Mouse (Mus musculus): ENCODE measurements at regions not wholly inside any gene's neighbourhood (a gene's known extent, or its start where the extent isn't known, plus 50 kb on each side); places are given as distances from the start of the nearest gene placed in this dataset.

- H3K27ac ChIP-seq (replicated peaks), result no peak overlapping the region
- ATAC-seq (ENCODE audit: low FRiP score, low TSS enrichment) (no peak), DNase-seq (ENCODE audit: low spot score) (no peak)
- H3K4me3 ChIP-seq (ENCODE audit: low read depth, low read length), result no peak overlapping the region
- TF ChIP-seq EP300 (optimal IDR thresholded peaks at IDR 0.05) (no peak), CTCF (IDR thresholded peaks at IDR 0.05; ENCODE audit: low read depth) (no peak)
- no peaks in the 10 kb centered on the region for H3K36me3 ChIP-seq (ENCODE audit: control insufficient read depth, insufficient read depth, low read length)
- H3K4me2 ChIP-seq (replicated peaks; ENCODE audit: low read depth), result no peak overlapping the region
- WGBS, result 78% methylated on average over 2 of the region's 2 CpGs
- no peaks in the 10 kb centered on the region for H3K4me1 ChIP-seq (replicated peaks; ENCODE audit: control insufficient read depth, insufficient read depth)
- no peak overlapping the region for H3K9ac ChIP-seq (ENCODE audit: low read length)
- no peaks in the 10 kb centered on the region for H3K27me3 ChIP-seq (ENCODE audit: control insufficient read depth, insufficient read depth, low read length)
- no peaks in the 10 kb centered on the region for H3K9me3 ChIP-seq (ENCODE audit: control insufficient read depth, low read length)
These were observed 152.8 kb downstream of the Suds3 start for GRCm38 (mm10) chr5:116963106-116963505.

- ATAC-seq (ENCODE audit: low FRiP score, low TSS enrichment) (no peak), DNase-seq (ENCODE audit: low spot score) (no peak)
- no peaks in the 10 kb centered on the region for H3K27me3 ChIP-seq (ENCODE audit: control insufficient read depth, insufficient read depth, low read length)
- H3K9me3 ChIP-seq (ENCODE audit: control insufficient read depth, low read length), result no peaks in the 10 kb centered on the region
- no peak overlapping the region for H3K4me3 ChIP-seq (ENCODE audit: low read depth, low read length)
- H3K27ac ChIP-seq (replicated peaks), result no peak overlapping the region
- TF ChIP-seq EP300 (optimal IDR thresholded peaks at IDR 0.05), result no peak
- no peak overlapping the region for H3K9ac ChIP-seq (ENCODE audit: low read length)
- H3K4me1 ChIP-seq (replicated peaks; ENCODE audit: control insufficient read depth, insufficient read depth), result no peaks in the 10 kb centered on the region
- no peaks in the 10 kb centered on the region for H3K36me3 ChIP-seq (ENCODE audit: control insufficient read depth, insufficient read depth, low read length)
- no peak overlapping the region for H3K4me2 ChIP-seq (replicated peaks; ENCODE audit: low read depth)
- 64% methylated on average over 8 of the region's 8 CpGs for WGBS
These were observed 155.9 kb downstream of the Suds3 start for GRCm38 (mm10) chr5:116960041-116960440.

- H3K4me1 ChIP-seq (replicated peaks; ENCODE audit: control insufficient read depth, insufficient read depth), result no peaks in the 10 kb centered on the region
- no peak overlapping the region for H3K27ac ChIP-seq (replicated peaks)
- ATAC-seq (ENCODE audit: low FRiP score, low TSS enrichment), result no peak
- DNase-seq (ENCODE audit: low spot score), result no peak
- H3K36me3 ChIP-seq (ENCODE audit: control insufficient read depth, insufficient read depth, low read length), result no peaks in the 10 kb centered on the region
- WGBS, result 59% methylated on average over 5 of the region's 5 CpGs
- H3K9me3 ChIP-seq (ENCODE audit: control insufficient read depth, low read length), result no peaks in the 10 kb centered on the region
- H3K4me2 ChIP-seq (replicated peaks; ENCODE audit: low read depth), result no peak overlapping the region
- H3K9ac ChIP-seq (ENCODE audit: low read length), result no peak overlapping the region
- H3K4me3 ChIP-seq (ENCODE audit: low read depth, low read length), result no peak overlapping the region
- no peaks in the 10 kb centered on the region for H3K27me3 ChIP-seq (ENCODE audit: control insufficient read depth, insufficient read depth, low read length)
- TF ChIP-seq CTCF (IDR thresholded peaks at IDR 0.05; ENCODE audit: low read depth) (no peak), EP300 (optimal IDR thresholded peaks at IDR 0.05) (no peak)
These were observed 157.8 kb downstream of the Suds3 start for GRCm38 (mm10) chr5:116958141-116958540.

- WGBS, result 78% methylated on average over 13 of the region's 13 CpGs
- H3K36me3 ChIP-seq (ENCODE audit: control insufficient read depth, insufficient read depth, low read length), result no peaks in the 10 kb centered on the region
- DNase-seq (ENCODE audit: low spot score) (no peak), ATAC-seq (ENCODE audit: low FRiP score, low TSS enrichment) (no peak)
- no peak overlapping the region for H3K4me3 ChIP-seq (ENCODE audit: low read depth, low read length)
- H3K4me1 ChIP-seq (replicated peaks; ENCODE audit: control insufficient read depth, insufficient read depth), result no peaks in the 10 kb centered on the region
- no peak overlapping the region for H3K9ac ChIP-seq (ENCODE audit: low read length)
- no peaks in the 10 kb centered on the region for H3K9me3 ChIP-seq (ENCODE audit: control insufficient read depth, low read length)
- TF ChIP-seq CTCF (IDR thresholded peaks at IDR 0.05; ENCODE audit: low read depth), result no peak
- no peak for TF ChIP-seq EP300 (optimal IDR thresholded peaks at IDR 0.05)
- H3K27ac ChIP-seq (replicated peaks), result no peak overlapping the region
- no peaks in the 10 kb centered on the region for H3K27me3 ChIP-seq (ENCODE audit: control insufficient read depth, insufficient read depth, low read length)
- no peak overlapping the region for H3K4me2 ChIP-seq (replicated peaks; ENCODE audit: low read depth)
These were observed 159.3 kb downstream of the Suds3 start for GRCm38 (mm10) chr5:116956572-116956971.

- no peaks in the 10 kb centered on the region for H3K27me3 ChIP-seq (ENCODE audit: control insufficient read depth, insufficient read depth, low read length)
- H3K9ac ChIP-seq (ENCODE audit: low read length), result no peak overlapping the region
- WGBS, result 7% methylated on average over 4 of the region's 4 CpGs
- no peak for TF ChIP-seq EP300 (optimal IDR thresholded peaks at IDR 0.05)
- no peaks in the 10 kb centered on the region for H3K36me3 ChIP-seq (ENCODE audit: control insufficient read depth, insufficient read depth, low read length)
- H3K9me3 ChIP-seq (ENCODE audit: control insufficient read depth, low read length), result no peaks in the 10 kb centered on the region
- no peak overlapping the region for H3K27ac ChIP-seq (replicated peaks)
- no peak overlapping the region for H3K4me3 ChIP-seq (ENCODE audit: low read depth, low read length)
- no peak for DNase-seq (ENCODE audit: low spot score)
- no peaks in the 10 kb centered on the region for H3K4me1 ChIP-seq (replicated peaks; ENCODE audit: control insufficient read depth, insufficient read depth)
- no peak overlapping the region for H3K4me2 ChIP-seq (replicated peaks; ENCODE audit: low read depth)
- ATAC-seq (ENCODE audit: low FRiP score, low TSS enrichment), result no peak
These were observed 165.5 kb downstream of the Suds3 start for GRCm38 (mm10) chr5:116950280-116950881.

GRCm38 (mm10) chr5:116934585-116934984 is 181.3 kb downstream of the Suds3 start:
- no peaks in the 10 kb centered on the region for H3K27me3 ChIP-seq (ENCODE audit: control insufficient read depth, insufficient read depth, low read length)
- ATAC-seq (ENCODE audit: low FRiP score, low TSS enrichment), result no peak

More at GRCm38 (mm10) chr5:116934585-116934984, 181.3 kb downstream of the Suds3 start:
- Histone ChIP-seq H3K36me3 (ENCODE audit: control insufficient read depth, insufficient read depth, low read length) (no peaks in the 10 kb centered on the region), H3K9ac (ENCODE audit: low read length) (no peak overlapping the region), H3K27ac (replicated peaks) (no peak overlapping the region), H3K4me3 (ENCODE audit: low read depth, low read length) (no peak overlapping the region), H3K4me2 (replicated peaks; ENCODE audit: low read depth) (no peak overlapping the region), H3K4me1 (replicated peaks; ENCODE audit: control insufficient read depth, insufficient read depth) (no peaks in the 10 kb centered on the region), H3K9me3 (ENCODE audit: control insufficient read depth, low read length) (no peaks in the 10 kb centered on the region)
- 61% methylated on average over 5 of the region's 5 CpGs for WGBS
- no peak for DNase-seq (ENCODE audit: low spot score)
- TF ChIP-seq EP300 (optimal IDR thresholded peaks at IDR 0.05) (no peak), CTCF (IDR thresholded peaks at IDR 0.05; ENCODE audit: low read depth) (no peak)
